Mouse (Mus musculus): ENCODE results near the gene Rcc1. TPM values are rescaled to one million over a fixed set of nuclear protein-coding genes. Genes with fewer than 3 reads are reported as not detected.

Gene Rcc1
- polyA plus RNA-seq, 1 experiment from 2014 or later, result 93.4 TPM

DNA sequence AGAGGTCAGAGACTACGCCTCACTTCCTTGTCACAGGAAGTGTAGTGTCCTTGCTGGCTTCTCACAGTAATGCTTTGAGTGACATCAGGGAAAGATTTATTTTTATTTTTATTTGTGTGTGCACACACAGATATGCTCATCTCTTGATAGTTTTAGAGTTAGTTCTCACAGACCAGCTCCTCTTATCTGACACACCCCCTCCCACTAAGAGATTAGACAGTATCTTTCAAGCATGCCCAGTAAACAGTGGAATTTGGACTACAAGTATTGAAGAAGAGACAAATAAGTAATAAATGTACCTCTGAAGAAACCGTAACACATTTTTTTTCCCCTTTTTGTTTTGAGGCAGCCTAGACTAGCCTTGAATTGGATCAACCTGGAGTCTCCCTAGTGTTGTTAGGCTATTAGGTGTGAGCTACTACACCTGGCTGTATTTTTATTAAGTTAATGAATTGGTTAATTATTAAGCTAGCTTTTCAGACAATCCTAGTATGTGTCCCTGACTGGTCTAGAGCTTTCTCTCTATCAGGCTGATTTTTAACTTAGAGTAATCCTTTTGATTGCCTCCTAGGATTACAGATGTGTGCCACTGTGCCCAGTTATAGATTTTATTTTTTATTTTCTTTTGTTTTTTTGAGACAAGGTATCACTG is 27.7 kb upstream of the Rcc1 start:
- DNase-seq (ENCODE audit: low spot score), result no peak
- H3K27me3 ChIP-seq (ENCODE audit: insufficient read depth, poor library complexity, severe bottlenecking), result no peaks in the 10 kb centered on the region
- no peak overlapping the region for H3K4me3 ChIP-seq
- H3K9me3 ChIP-seq, result no peaks in the 10 kb centered on the region
- peaks cover 7% of the 10 kb centered on the region; the same call in 1 of the 2 replicates for H3K4me1 ChIP-seq
- peaks cover 69% of the 10 kb centered on the region for H3K36me3 ChIP-seq
- WGBS, result 92% methylated on average over 2 of the region's 2 CpGs
- H3K27ac ChIP-seq, result no peak overlapping the region

DNA sequence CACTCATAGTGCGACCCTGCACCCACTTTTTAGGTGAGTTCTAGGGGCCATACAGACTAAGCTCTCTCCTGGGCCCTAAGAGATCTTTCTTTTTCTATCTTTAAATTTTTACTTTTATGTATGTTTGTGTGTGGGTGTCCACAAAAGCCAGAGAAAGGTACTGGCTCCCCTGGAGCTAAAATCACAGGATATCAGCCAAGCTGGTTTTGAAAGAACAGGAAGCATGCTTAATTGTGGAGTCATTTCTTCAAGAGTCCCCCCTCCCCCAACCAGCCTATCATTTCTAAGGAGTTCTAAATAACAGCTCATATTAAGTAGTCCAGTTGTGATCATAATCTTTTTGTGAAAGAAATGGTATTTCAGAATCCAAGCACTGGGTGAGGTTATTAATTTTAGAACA is 20.4 kb upstream of the Rcc1 start:
- no peaks in the 10 kb centered on the region for H3K27me3 ChIP-seq (ENCODE audit: insufficient read depth, poor library complexity, severe bottlenecking)
- 94% methylated on average over 1 of the region's 1 CpGs for WGBS
- H3K36me3 ChIP-seq, result peaks cover 84% of the 10 kb centered on the region
- H3K9me3 ChIP-seq, result no peaks in the 10 kb centered on the region
- no peak for DNase-seq (ENCODE audit: low spot score)
- H3K4me3 ChIP-seq, result no peak overlapping the region
- H3K27ac ChIP-seq, result no peak overlapping the region
- no peaks in the 10 kb centered on the region for H3K4me1 ChIP-seq

DNA sequence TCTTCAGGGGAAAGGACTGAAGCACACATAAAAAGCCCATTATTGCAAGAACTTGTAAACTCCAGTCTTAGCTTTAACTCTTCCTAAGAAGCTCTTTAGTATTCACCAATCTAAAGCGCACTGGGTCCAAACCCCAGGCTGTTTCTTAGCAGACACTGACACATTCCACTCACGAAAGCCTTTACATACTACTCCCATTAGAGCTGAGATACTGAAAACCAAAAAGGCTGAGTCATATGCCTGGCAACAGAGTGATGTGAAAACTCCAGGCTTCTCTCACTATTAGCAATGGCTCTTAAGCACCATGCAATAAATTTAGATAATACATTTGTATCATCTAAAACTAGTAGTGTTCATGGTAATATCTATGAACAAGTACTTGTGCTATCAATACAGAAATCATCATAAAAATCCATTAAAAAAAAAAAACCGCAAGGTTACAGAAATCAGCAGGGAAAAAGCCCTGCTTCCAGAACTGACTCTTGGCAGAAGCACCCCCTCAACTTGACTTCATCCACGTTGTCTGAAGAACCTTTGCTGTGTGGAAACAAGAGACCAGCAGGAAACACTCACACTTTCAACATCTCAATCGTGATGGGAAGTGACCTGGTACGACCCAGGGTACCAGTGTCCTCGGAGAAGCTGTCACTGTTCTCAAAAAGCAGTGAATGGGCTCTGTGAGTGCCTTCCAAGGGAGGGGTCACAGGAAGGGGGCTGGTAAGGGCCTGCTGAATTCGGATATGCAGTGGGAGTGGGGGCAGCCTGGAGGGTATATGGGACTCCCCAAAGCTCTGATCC is 16.7 kb upstream of the Rcc1 start:
- WGBS, result 85% methylated on average over 8 of the region's 8 CpGs
- Histone ChIP-seq H3K36me3 (peaks cover 92% of the 10 kb centered on the region), H3K27ac (no peak overlapping the region), H3K4me3 (no peak overlapping the region), H3K4me1 (no peaks in the 10 kb centered on the region), H3K9me3 (no peaks in the 10 kb centered on the region), H3K27me3 (ENCODE audit: insufficient read depth, poor library complexity, severe bottlenecking) (no peaks in the 10 kb centered on the region)
- no peak for DNase-seq (ENCODE audit: low spot score)

DNA sequence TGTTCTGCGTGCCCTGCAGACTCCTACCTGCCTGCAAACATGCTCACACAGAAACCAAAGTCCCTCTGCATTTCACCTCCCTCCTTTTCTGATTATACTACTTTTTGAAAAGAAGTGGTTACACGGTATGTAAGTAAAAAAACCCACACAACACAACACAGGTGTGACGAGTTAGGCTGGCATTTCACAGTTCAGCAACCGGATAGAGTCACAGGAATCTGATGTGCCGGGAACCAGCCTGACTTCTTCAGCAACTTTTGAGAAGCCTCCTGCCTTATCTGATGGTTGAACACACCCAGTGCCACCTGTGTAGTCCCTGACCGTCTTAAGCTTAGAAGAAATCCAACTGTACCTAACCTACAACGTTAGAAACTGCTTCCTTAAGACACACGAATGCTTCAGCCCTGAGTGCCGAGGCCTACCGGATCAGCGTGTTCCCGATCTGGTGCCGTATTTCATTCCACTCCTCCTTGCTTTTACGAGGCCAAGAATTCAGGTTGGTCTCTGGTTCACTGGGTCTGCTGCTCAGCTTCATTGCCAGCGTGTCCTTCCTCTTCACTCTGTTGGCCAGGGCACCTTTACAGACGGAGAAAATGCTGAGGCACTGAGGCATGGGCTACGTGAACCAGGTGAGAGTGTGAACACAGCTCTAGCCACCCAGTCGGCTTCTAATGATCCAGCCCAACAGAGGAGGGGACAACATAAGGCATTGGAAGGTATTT is 14.2 kb upstream of the Rcc1 start:
- 90% methylated on average over 18 of the region's 18 CpGs for WGBS
- no peak for DNase-seq (ENCODE audit: low spot score)
- H3K36me3 ChIP-seq, result peaks cover 91% of the 10 kb centered on the region
- no peaks in the 10 kb centered on the region for H3K27me3 ChIP-seq (ENCODE audit: insufficient read depth, poor library complexity, severe bottlenecking)
- H3K4me3 ChIP-seq, result no peak overlapping the region
- H3K4me1 ChIP-seq, result no peaks in the 10 kb centered on the region
- H3K27ac ChIP-seq, result no peak overlapping the region
- H3K9me3 ChIP-seq, result no peaks in the 10 kb centered on the region

DNA sequence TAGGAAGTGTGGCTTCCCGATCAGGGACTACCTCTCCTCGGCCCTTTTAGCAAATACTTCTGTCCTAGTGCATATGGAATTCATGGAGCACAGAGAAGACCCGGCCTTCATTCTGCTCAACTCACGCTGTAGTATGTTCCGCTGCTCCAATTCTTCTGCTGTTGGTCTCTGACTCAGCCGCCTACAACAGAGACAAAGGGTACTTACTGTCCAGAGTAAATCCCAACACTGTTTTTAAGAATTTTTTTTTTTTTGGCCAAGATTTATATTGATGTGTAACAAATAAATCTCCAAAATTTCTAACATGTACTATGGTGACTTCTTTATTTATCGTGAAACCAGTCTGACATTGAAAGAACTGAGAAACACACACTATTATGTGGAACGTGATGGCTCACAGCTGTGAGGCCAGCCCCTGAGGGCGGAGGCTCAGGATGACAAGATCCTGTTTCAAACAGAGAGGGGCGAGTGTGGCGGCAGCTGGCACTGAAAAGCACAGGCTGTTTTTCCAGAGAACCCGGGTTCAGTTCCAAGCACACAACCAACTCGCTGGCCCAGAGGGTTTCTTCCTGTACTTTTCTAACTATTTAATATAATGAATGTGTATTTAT is 12.2 kb upstream of the Rcc1 start:
- H3K9me3 ChIP-seq, result no peaks in the 10 kb centered on the region
- no peak overlapping the region for H3K4me3 ChIP-seq
- no peak for DNase-seq (ENCODE audit: low spot score)
- no peaks in the 10 kb centered on the region for H3K4me1 ChIP-seq
- H3K36me3 ChIP-seq, result peaks cover 88% of the 10 kb centered on the region
- H3K27me3 ChIP-seq (ENCODE audit: insufficient read depth, poor library complexity, severe bottlenecking), result no peaks in the 10 kb centered on the region
- no peak overlapping the region for H3K27ac ChIP-seq
- WGBS, result 84% methylated on average over 13 of the region's 13 CpGs

DNA sequence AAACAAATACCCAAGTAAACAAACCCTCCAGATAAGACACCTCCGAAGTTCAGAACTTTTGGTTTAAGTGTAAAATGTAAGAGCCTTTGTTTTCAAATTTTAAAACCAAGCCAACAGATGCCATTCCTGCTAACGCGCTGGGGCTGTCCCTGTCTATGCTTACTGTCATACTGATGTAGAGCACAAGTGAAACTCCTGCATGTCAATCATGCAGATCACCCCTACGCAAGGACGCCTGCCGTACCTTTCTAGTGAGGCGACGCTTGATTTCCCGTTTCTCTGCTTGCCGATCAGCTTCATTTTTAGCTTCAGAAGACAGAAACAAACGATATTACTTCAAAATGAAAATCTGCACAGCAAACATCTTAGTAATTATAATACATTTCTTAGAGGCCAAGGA is 10.1 kb upstream of the Rcc1 start:
- 95% methylated on average over 11 of the region's 11 CpGs for WGBS
- Histone ChIP-seq H3K27ac (no peak overlapping the region), H3K4me1 (no peaks in the 10 kb centered on the region), H3K4me3 (no peak overlapping the region), H3K36me3 (peaks cover 89% of the 10 kb centered on the region), H3K27me3 (ENCODE audit: insufficient read depth, poor library complexity, severe bottlenecking) (no peaks in the 10 kb centered on the region), H3K9me3 (no peaks in the 10 kb centered on the region)
- DNase-seq (ENCODE audit: low spot score), result no peak

DNA sequence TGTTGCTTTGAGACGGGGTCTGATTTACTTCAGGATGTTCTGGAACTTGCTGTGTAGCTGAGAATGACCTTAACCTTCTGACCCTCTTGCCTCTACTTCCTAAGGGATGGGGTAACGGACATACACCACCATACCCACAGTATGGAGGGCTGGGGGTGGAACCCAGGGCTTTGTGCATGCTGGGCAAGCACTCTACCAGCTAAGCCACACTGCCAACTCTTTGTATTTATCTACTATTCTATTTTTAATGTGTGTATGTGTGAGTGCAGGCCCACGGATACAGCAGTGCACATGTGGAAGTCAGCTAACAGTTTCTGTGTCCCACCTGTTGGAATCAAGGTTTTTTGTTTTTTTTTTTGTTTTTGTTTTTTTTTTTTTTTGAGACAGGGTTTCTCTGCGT is 6.1 kb upstream of the Rcc1 start:
- Histone ChIP-seq H3K27ac (no peak overlapping the region), H3K36me3 (peaks cover 76% of the 10 kb centered on the region), H3K4me1 (no peaks in the 10 kb centered on the region), H3K9me3 (no peaks in the 10 kb centered on the region), H3K27me3 (ENCODE audit: insufficient read depth, poor library complexity, severe bottlenecking) (no peaks in the 10 kb centered on the region), H3K4me3 (no peak overlapping the region)
- WGBS, result 84% methylated on average over 4 of the region's 4 CpGs
- DNase-seq (ENCODE audit: low spot score), result no peak

DNA sequence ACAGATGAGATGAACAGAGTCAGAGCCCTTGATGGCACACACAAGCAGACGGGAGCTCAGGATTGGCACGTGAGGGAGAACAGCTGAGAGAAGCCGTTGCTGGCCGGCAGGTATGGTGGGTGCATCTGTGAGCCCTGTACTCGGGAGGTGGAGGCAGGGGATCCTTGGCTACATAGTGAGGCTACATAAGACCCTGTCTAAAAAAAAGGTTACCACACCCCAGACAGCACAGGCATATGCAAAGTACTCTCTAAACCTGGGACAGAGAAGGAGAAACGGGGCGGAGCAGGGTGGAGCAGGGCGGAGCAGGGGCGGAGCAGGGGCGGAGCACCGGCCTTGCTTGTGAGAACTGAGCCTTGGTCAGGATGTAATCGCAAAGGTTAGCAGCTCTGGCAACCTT is 2.8 kb upstream of the Rcc1 start:
- Histone ChIP-seq H3K4me3 (no peak overlapping the region), H3K36me3 (peaks cover 61% of the 10 kb centered on the region), H3K27ac (no peak overlapping the region), H3K27me3 (ENCODE audit: insufficient read depth, poor library complexity, severe bottlenecking) (no peaks in the 10 kb centered on the region), H3K9me3 (no peaks in the 10 kb centered on the region), H3K4me1 (peaks cover 7% of the 10 kb centered on the region; the same call in 1 of the 2 replicates)
- peak; percentile 88 for DNase-seq (ENCODE audit: low spot score)
- 32% methylated on average over 12 of the region's 12 CpGs for WGBS

DNA sequence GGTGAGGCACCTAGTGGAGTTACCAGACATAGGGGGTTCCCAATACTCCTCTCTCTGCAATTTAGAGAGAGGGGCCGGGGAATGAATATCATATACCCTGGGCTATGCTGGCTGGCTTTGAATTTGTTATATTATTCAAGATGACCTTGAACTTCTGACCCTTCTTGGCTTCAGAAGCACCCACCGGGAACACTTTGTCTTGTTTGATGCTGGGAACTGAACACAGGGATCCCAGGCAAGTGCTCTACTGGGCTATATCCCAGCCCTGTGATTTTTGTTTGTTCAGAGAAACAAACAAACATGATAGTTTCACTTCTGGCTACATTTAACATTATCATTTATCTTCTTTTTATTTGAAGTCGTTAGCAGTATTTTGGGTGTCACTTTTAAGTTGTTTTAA is 2.0 kb upstream of the Rcc1 start:
- WGBS, result 87% methylated on average over 3 of the region's 3 CpGs
- Histone ChIP-seq H3K9me3 (no peaks in the 10 kb centered on the region), H3K4me1 (peaks cover 10% of the 10 kb centered on the region; the same call in 1 of the 2 replicates), H3K36me3 (peaks cover 61% of the 10 kb centered on the region), H3K4me3 (no peak overlapping the region), H3K27ac (no peak overlapping the region), H3K27me3 (ENCODE audit: insufficient read depth, poor library complexity, severe bottlenecking) (no peaks in the 10 kb centered on the region)
- no peak for DNase-seq (ENCODE audit: low spot score)

DNA sequence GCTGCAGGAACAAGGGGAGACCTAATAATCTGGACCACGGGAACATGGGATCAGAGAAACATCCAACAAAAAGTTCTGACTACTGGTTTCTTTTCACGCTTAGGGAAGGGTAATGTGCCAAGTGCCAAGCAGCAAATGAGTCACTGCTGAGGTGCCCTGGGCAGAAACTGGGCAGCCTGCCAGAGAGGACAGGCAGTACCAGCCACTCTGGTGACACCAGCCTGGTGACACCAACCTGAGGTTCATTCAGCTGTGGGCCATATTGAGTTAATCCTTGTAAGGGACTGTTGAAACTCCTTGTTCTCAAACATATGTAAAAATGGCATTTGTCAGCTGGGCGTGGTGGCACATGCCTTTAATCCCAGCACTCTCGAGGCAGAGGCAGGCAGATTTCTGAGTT is 1.2 kb upstream of the Rcc1 start:
- peaks cover 59% of the 10 kb centered on the region for H3K36me3 ChIP-seq
- no peaks in the 10 kb centered on the region for H3K27me3 ChIP-seq (ENCODE audit: insufficient read depth, poor library complexity, severe bottlenecking)
- H3K4me3 ChIP-seq, result no peak overlapping the region
- H3K27ac ChIP-seq, result no peak overlapping the region
- peaks cover 10% of the 10 kb centered on the region; the same call in 1 of the 2 replicates for H3K4me1 ChIP-seq
- no peak for DNase-seq (ENCODE audit: low spot score)
- no peaks in the 10 kb centered on the region for H3K9me3 ChIP-seq
- WGBS, result 91% methylated on average over 4 of the region's 4 CpGs

DNA sequence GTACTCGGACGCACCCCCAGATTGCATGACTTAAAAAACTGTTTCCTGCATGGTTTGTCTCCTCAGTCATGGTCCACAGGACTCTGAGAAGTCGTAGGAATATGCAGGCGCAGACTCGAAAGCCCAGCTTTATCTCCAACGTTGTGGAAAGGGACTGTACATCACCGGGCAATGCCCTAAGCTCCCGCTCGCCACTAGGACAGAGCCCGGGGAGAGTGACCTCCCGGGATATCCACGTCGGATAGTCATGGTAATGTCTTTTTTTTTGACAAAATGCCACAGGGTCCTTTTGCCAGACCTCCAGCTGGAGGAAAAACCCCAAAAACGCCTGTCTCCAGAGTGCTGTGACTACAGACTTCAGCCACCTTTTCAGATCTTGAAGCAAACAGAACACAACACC is 666 bp downstream of the Rcc1 start:
- H3K27ac ChIP-seq, result peak overlapping the region; percentile 92
- DNase-seq (ENCODE audit: low spot score), result no peak
- peaks cover 41% of the 10 kb centered on the region for H3K36me3 ChIP-seq
- peaks cover 10% of the 10 kb centered on the region; the same call in 1 of the 2 replicates for H3K4me1 ChIP-seq
- H3K9me3 ChIP-seq, result no peaks in the 10 kb centered on the region
- peak overlapping the region; percentile 76 for H3K4me3 ChIP-seq
- WGBS, result under 1% methylated on average over 14 of the region's 14 CpGs
- H3K27me3 ChIP-seq (ENCODE audit: insufficient read depth, poor library complexity, severe bottlenecking), result no peaks in the 10 kb centered on the region

DNA sequence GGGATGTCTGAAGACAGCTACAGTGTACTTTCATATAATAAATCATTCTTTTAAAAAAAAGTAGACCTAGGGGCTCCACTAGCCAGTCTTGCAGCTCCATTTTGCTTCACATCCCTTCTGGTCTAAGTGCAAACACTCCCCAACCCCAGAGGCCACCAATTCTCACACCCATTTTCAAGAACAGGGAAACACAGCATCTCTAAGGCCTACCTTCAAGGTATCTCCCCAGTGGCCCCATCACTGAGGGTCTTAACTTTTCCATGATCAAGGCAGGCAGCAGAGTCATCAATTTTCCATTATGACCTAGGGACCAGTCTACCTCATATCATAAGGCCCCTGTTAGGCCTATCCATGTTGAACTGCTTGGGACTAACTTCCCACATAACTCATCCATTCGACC is 2.0 kb downstream of the Rcc1 start:
- peak overlapping the region; percentile 76 for H3K4me3 ChIP-seq
- H3K9me3 ChIP-seq, result no peaks in the 10 kb centered on the region
- no peak for DNase-seq (ENCODE audit: low spot score)
- peaks cover 28% of the 10 kb centered on the region for H3K36me3 ChIP-seq
- no peaks in the 10 kb centered on the region for H3K27me3 ChIP-seq (ENCODE audit: insufficient read depth, poor library complexity, severe bottlenecking)
- peaks cover 10% of the 10 kb centered on the region; the same call in 1 of the 2 replicates for H3K4me1 ChIP-seq
- 20% methylated on average over 1 of the region's 1 CpGs for WGBS
- peak overlapping the region; percentile 92; the same call in 1 of the 2 replicates for H3K27ac ChIP-seq
